ENCODE assay signal across 11 mouse cellular contexts in genomic region chr10:24958280-24959042, GRCm38 (mm10). TPM values are rescaled to one million over a fixed set of nuclear protein-coding genes. Genes with fewer than 3 reads are reported as not detected.
A peak's percentile ranks its signal among the peaks of the same experiment; 100 is the strongest.
DNase-seq lines count a peak whose midpoint lies in the region; ATAC-seq and TF ChIP-seq lines count a peak whose summit lies in the region.
"Had no signal": no experiment of that assay in that cellular context is flagged by ENCODE, and none has a peak within 500 bp of the region (broad histone marks: within the 10 kb centered on the region; RNA-seq: fewer than 3 reads in every experiment).

No protein-coding gene starts in this region.

- H3K4me2 ChIP-seq in heart, embryonic 16.5 days (ENCODE audit: low read depth, low read length), result peak overlapping the region; percentile 55
- H3K4me2 ChIP-seq in neural tube, embryonic 13.5 days, result 0 out of 2 replicates have a peak overlapping the region, but pooled peaks have one; percentile 21
- H3K4me2 ChIP-seq in limb, embryonic 12.5 days, result peak overlapping the region; percentile 23
- peak overlapping the region; percentile 8 for H3K4me2 ChIP-seq in stomach, postnatal 0 days (replicated peaks; ENCODE audit: low read depth)
- H3K4me2 ChIP-seq: midbrain, embryonic 13.5 days had no signal

- 41% methylated on average over 15 of the region's 15 CpGs for WGBS in heart, embryonic 16.5 days
- WGBS in neural tube, embryonic 13.5 days, result 67% methylated on average over 15 of the region's 15 CpGs
- WGBS in limb, embryonic 12.5 days, result 57% methylated on average over 15 of the region's 15 CpGs
- WGBS in stomach, postnatal 0 days, result 30% methylated on average over 15 of the region's 15 CpGs

- peaks cover 3% of the 10 kb centered on the region; the same call in 1 of the 2 replicates for H3K4me1 ChIP-seq in heart, embryonic 16.5 days (ENCODE audit: control insufficient read depth, insufficient read depth, low read length)
- H3K4me1 ChIP-seq in neural tube, embryonic 13.5 days (replicated peaks), result peaks cover 11% of the 10 kb centered on the region
- peaks cover 16% of the 10 kb centered on the region; the same call in 1 of the 2 replicates for H3K4me1 ChIP-seq in limb, embryonic 12.5 days (replicated peaks)
- no peaks in the 10 kb centered on the region for H3K4me1 ChIP-seq in stomach, postnatal 0 days (replicated peaks; ENCODE audit: control insufficient read depth, insufficient read depth)

- TF ChIP-seq CTCF in stomach, postnatal 0 days (IDR thresholded peaks at IDR 0.05; ENCODE audit: low read depth), result no peak

- no peak for TF ChIP-seq EP300 in stomach, postnatal 0 days (optimal IDR thresholded peaks at IDR 0.05)

- no peak for DNase-seq in heart, postnatal 4 days
- DNase-seq in neural tube, embryonic 10.5 days (ENCODE audit: extremely low spot score, low spot score), result no peak
- no peak for DNase-seq in stomach, postnatal 0 days (ENCODE audit: low spot score)
- DNase-seq in thymus, postnatal 36 days, result no peak
- DNase-seq: right cerebral cortex, postnatal 4 days; thymus, postnatal 25 days had no signal

- 0 out of 2 replicates have a peak overlapping the region, but pooled peaks have one; percentile 4 for H3K4me3 ChIP-seq in heart, embryonic 16.5 days (ENCODE audit: low read length)
- no peak overlapping the region for H3K4me3 ChIP-seq in neural tube, embryonic 13.5 days
- no peak overlapping the region for H3K4me3 ChIP-seq in limb, embryonic 12.5 days (replicated peaks)
- no peak overlapping the region for H3K4me3 ChIP-seq in stomach, postnatal 0 days (ENCODE audit: low read depth, low read length)
- H3K4me3 ChIP-seq: midbrain, embryonic 13.5 days had no signal

- H3K9ac ChIP-seq in heart, embryonic 16.5 days (ENCODE audit: low read length), result no peak overlapping the region
- H3K9ac ChIP-seq in neural tube, embryonic 13.5 days, result no peak overlapping the region
- no peak overlapping the region for H3K9ac ChIP-seq in limb, embryonic 12.5 days (replicated peaks)
- no peak overlapping the region for H3K9ac ChIP-seq in stomach, postnatal 0 days (ENCODE audit: low read length)
- H3K9ac ChIP-seq: midbrain, embryonic 13.5 days had no signal

- no peaks in the 10 kb centered on the region for H3K36me3 ChIP-seq in heart, embryonic 16.5 days (ENCODE audit: control insufficient read depth, insufficient read depth)
- no peaks in the 10 kb centered on the region for H3K36me3 ChIP-seq in neural tube, embryonic 13.5 days
- H3K36me3 ChIP-seq in limb, embryonic 12.5 days, result no peaks in the 10 kb centered on the region
- H3K36me3 ChIP-seq in stomach, postnatal 0 days (ENCODE audit: control insufficient read depth, insufficient read depth, low read length), result no peaks in the 10 kb centered on the region
- H3K36me3 ChIP-seq: midbrain, embryonic 13.5 days had no signal

- ATAC-seq in heart, embryonic 16.5 days (replicated peaks; ENCODE audit: extremely low read depth, insufficient read depth, low FRiP score), result no peak
- no peak for ATAC-seq in neural tube, embryonic 13.5 days (ENCODE audit: low read depth)
- no peak for ATAC-seq in limb, embryonic 12.5 days (ENCODE audit: insufficient number of reproducible peaks, insufficient read depth, low FRiP score, low TSS enrichment, low read depth)
- ATAC-seq in stomach, postnatal 0 days (ENCODE audit: low FRiP score, low TSS enrichment), result no peak
- ATAC-seq: midbrain, embryonic 13.5 days had no signal

- H3K27me3 ChIP-seq in heart, embryonic 16.5 days (ENCODE audit: control insufficient read depth, insufficient read depth, low read length), result peaks cover 9% of the 10 kb centered on the region
- peaks cover 5% of the 10 kb centered on the region; the same call in 1 of the 2 replicates for H3K27me3 ChIP-seq in neural tube, embryonic 13.5 days
- peaks cover 8% of the 10 kb centered on the region for H3K27me3 ChIP-seq in limb, embryonic 12.5 days
- no peaks in the 10 kb centered on the region for H3K27me3 ChIP-seq in stomach, postnatal 0 days (ENCODE audit: control insufficient read depth, insufficient read depth, low read length)
- H3K27me3 ChIP-seq: midbrain, embryonic 13.5 days had no signal

- no peaks in the 10 kb centered on the region for H3K9me3 ChIP-seq in heart, embryonic 16.5 days (replicated peaks; ENCODE audit: control insufficient read depth, low read length)
- H3K9me3 ChIP-seq in neural tube, embryonic 13.5 days, result no peaks in the 10 kb centered on the region
- no peaks in the 10 kb centered on the region for H3K9me3 ChIP-seq in limb, embryonic 12.5 days
- no peaks in the 10 kb centered on the region for H3K9me3 ChIP-seq in stomach, postnatal 0 days (ENCODE audit: control insufficient read depth, low read length)
- H3K9me3 ChIP-seq: midbrain, embryonic 13.5 days had no signal

- H3K27ac ChIP-seq in heart, embryonic 16.5 days (ENCODE audit: low read length), result no peak overlapping the region
- no peak overlapping the region for H3K27ac ChIP-seq in neural tube, embryonic 13.5 days (replicated peaks)
- no peak overlapping the region for H3K27ac ChIP-seq in limb, embryonic 12.5 days
- H3K27ac ChIP-seq in stomach, postnatal 0 days (replicated peaks), result no peak overlapping the region
- H3K27ac ChIP-seq: midbrain, embryonic 13.5 days had no signal

RNA-seq across cellular contexts. Expression of gene Arg1, which starts 31.2 kb away (rescaled TPM):
- polyA plus RNA-seq in heart, embryonic 16.5 days (2015; fragmentation: Nextera tagmentation; extraction: Ambion mirVana), result 0.92 and 1.1 TPM in 2 replicates
- under 1 TPM in 1 of 2 experiments, not detected in 1; 0.45 TPM for total RNA-seq in heart, postnatal 4 days (2021)
- polyA plus RNA-seq in neural tube, embryonic 13.5 days (2015; fragmentation: Nextera tagmentation; extraction: Ambion mirVana), result 5.2 and 7.3 TPM in 2 replicates
- polyA plus RNA-seq in limb, embryonic 12.5 days (2016; fragmentation: Nextera tagmentation; extraction: Ambion mirVana), result 3.1 and 4.1 TPM in 2 replicates
- polyA plus RNA-seq in stomach, postnatal 0 days (2015; fragmentation: Nextera tagmentation; extraction: Ambion mirVana), result 93.0 and 138 TPM in 2 replicates
- total RNA-seq: heart, postnatal 10 days had no signal

Comparison
In these comparisons a context has a peak if more than half of its experiments do, and no peak if none do; other contexts are left out.
1. RNA of gene Arg1, which starts 31.2 kb away (polyA plus RNA-seq): 93.0 to 138 TPM in stomach, postnatal 0 days; 5.2 to 7.3 TPM in neural tube, embryonic 13.5 days, 3.1 to 4.1 TPM in limb, embryonic 12.5 days and 0.92 to 1.1 TPM in heart, embryonic 16.5 days; every median in the first group is over 10 times any median in the second.
2. Peak in every context shown above with its lines, with median percentiles within 50 percentile points of each other: H3K4me2 ChIP-seq.